In genomic region chrX:53161115-53161514, GRCm38 (mm10) we compare ENCODE assay signal across 8 mouse cellular contexts.
DNase-seq lines count a peak whose midpoint lies in the region; ATAC-seq and TF ChIP-seq lines count a peak whose summit lies in the region.

No protein-coding gene starts in this region.

- no peak overlapping the region for H3K4me2 ChIP-seq in embryonic facial prominence, embryonic 15.5 days (replicated peaks)
- H3K4me2 ChIP-seq in stomach, embryonic 15.5 days, result no peak overlapping the region

- 29% methylated on average over 5 of the region's 5 CpGs for WGBS in lung, adult 2 months
- 32% methylated on average over 5 of the region's 5 CpGs for WGBS in embryonic facial prominence, embryonic 15.5 days
- WGBS in stomach, embryonic 15.5 days, result 35% methylated on average over 5 of the region's 5 CpGs
- WGBS in midbrain, embryonic 10.5 days, result 63% methylated on average over 5 of the region's 5 CpGs

- peak; percentile 32 to 53 for DNase-seq in lung, adult 18-20 months
- DNase-seq in lung, adult 2 months, result no peak
- DNase-seq in kidney, postnatal 10 days, result peak; percentile 63
- DNase-seq in midbrain, embryonic 10.5 days (ENCODE audit: low spot score), result no peak
- DNase-seq in layer of hippocampus, adult 9-11 months, result no peak
- no peak for DNase-seq in right cerebral cortex, postnatal 4 days

- no peak for TF ChIP-seq POLR2A in lung, adult 2 months (IDR thresholded peaks at IDR 0.05; ENCODE audit: borderline replicate concordance, extremely low read depth, low read depth, low read length)

- H3K9me3 ChIP-seq in embryonic facial prominence, embryonic 15.5 days (replicated peaks), result no peaks in the 10 kb centered on the region
- no peaks in the 10 kb centered on the region for H3K9me3 ChIP-seq in stomach, embryonic 15.5 days
- H3K9me3 ChIP-seq in midbrain, embryonic 10.5 days (replicated peaks), result no peaks in the 10 kb centered on the region

- H3K27ac ChIP-seq in embryonic facial prominence, embryonic 15.5 days (replicated peaks), result peak overlapping the region; percentile 68; the same call in 1 of the 2 replicates
- peak overlapping the region; percentile 74; the same call in 1 of the 2 replicates for H3K27ac ChIP-seq in stomach, embryonic 15.5 days
- H3K27ac ChIP-seq in midbrain, embryonic 10.5 days (replicated peaks), result no peak overlapping the region

- ATAC-seq in embryonic facial prominence, embryonic 15.5 days (ENCODE audit: insufficient number of reproducible peaks, low FRiP score, low TSS enrichment, low read depth), result peak; percentile 84; the same call in 1 of the 2 replicates
- peak; percentile 27; the same call in 1 of the 2 replicates for ATAC-seq in stomach, embryonic 15.5 days (ENCODE audit: insufficient read depth, low FRiP score, low read depth)

- no peak for TF ChIP-seq CTCF in lung, adult 2 months (IDR thresholded peaks at IDR 0.05; ENCODE audit: insufficient read depth, low read length)

- no peaks in the 10 kb centered on the region for H3K36me3 ChIP-seq in embryonic facial prominence, embryonic 15.5 days
- no peaks in the 10 kb centered on the region for H3K36me3 ChIP-seq in stomach, embryonic 15.5 days
- H3K36me3 ChIP-seq in midbrain, embryonic 10.5 days, result no peaks in the 10 kb centered on the region

- H3K27me3 ChIP-seq in embryonic facial prominence, embryonic 15.5 days, result no peaks in the 10 kb centered on the region
- no peaks in the 10 kb centered on the region for H3K27me3 ChIP-seq in stomach, embryonic 15.5 days (replicated peaks)
- H3K27me3 ChIP-seq in midbrain, embryonic 10.5 days (ENCODE audit: low read depth, poor library complexity, severe bottlenecking), result peaks cover 24% of the 10 kb centered on the region

- no peak overlapping the region for H3K9ac ChIP-seq in embryonic facial prominence, embryonic 15.5 days
- H3K9ac ChIP-seq in stomach, embryonic 15.5 days, result no peak overlapping the region

- peaks cover 11% of the 10 kb centered on the region for H3K4me1 ChIP-seq in lung, adult 2 months (ENCODE audit: control insufficient read depth, insufficient read depth, low read length)
- peaks cover 8% of the 10 kb centered on the region; the same call in 1 of the 2 replicates for H3K4me1 ChIP-seq in embryonic facial prominence, embryonic 15.5 days
- H3K4me1 ChIP-seq in stomach, embryonic 15.5 days, result peaks cover 4% of the 10 kb centered on the region; the same call in 1 of the 2 replicates
- peaks cover 19% of the 10 kb centered on the region for H3K4me1 ChIP-seq in midbrain, embryonic 10.5 days

- H3K4me3 ChIP-seq in lung, adult 2 months (replicated peaks; ENCODE audit: extremely low read depth, low read depth, low read length), result no peak overlapping the region
- H3K4me3 ChIP-seq in embryonic facial prominence, embryonic 15.5 days (replicated peaks), result no peak overlapping the region
- H3K4me3 ChIP-seq in stomach, embryonic 15.5 days (replicated peaks), result no peak overlapping the region
- no peak overlapping the region for H3K4me3 ChIP-seq in midbrain, embryonic 10.5 days

Comparison
In these comparisons a context has a peak if more than half of its experiments do, and no peak if none do; other contexts are left out.
1. DNase-seq: peak in lung, adult 18-20 months (2 of 2) and kidney, postnatal 10 days (single experiment); none in lung, adult 2 months (single experiment), midbrain, embryonic 10.5 days (single experiment), layer of hippocampus, adult 9-11 months (single experiment) and right cerebral cortex, postnatal 4 days (single experiment).